Mouse (Mus musculus) kidney, adult 2 months (tissue): Measurements from ENCODE around the gene Bst2. TPM values are rescaled to one million over a fixed set of nuclear protein-coding genes. Genes with fewer than 3 reads are reported as not detected.

Experiments used
- DNase-seq: peaks from one replicate; pipeline ENCODE4 v3.0.0; 2021
- H3K27ac ChIP-seq: fragments of 200-500 bp; 2 replicates; pipeline ENCODE4 v1.5.1; 2012; ENCODE audit warnings: low read depth, low read length, control low read depth, inconsistent platforms; ENCODE audit not compliant: insufficient read depth
- H3K27me3 ChIP-seq: fragments of 200-500 bp; replicated peaks from 2 replicates; pipeline ENCODE4 v1.6.1; 2012; ENCODE audit warnings: mild to moderate bottlenecking, moderate library complexity, low read length, inconsistent platforms; ENCODE audit not compliant: control insufficient read depth, insufficient read depth
- H3K36me3 ChIP-seq: fragments of 200-500 bp; 2 replicates; pipeline ENCODE4 v1.6.1; 2012; ENCODE audit warnings: mild to moderate bottlenecking, moderate library complexity, low read length, inconsistent platforms; ENCODE audit not compliant: control insufficient read depth, insufficient read depth
- H3K4me1 ChIP-seq: fragments of 200-500 bp; 2 replicates; pipeline ENCODE4 v1.6.1; 2011; ENCODE audit warnings: low read length; ENCODE audit not compliant: control insufficient read depth, insufficient read depth
- H3K4me3 ChIP-seq: fragments of 200-500 bp; 2 replicates; pipeline ENCODE4 v1.5.1; 2011; ENCODE audit warnings: mild to moderate bottlenecking, low read depth, low read length, control low read depth; ENCODE audit not compliant: insufficient read depth
- CTCF ChIP-seq: fragments of 200-500 bp; conservative IDR thresholded peaks from 2 replicates; pipeline ENCODE4 v1.5.1; 2011; ENCODE audit warnings: low read depth, mild to moderate bottlenecking, control low read depth, low read length, moderate library complexity, mixed read lengths; ENCODE audit not compliant: insufficient read depth, insufficient read length
- POLR2A ChIP-seq: fragments of 200-500 bp; IDR thresholded peaks from one replicate; pipeline ENCODE4 v1.6.1; 2011; ENCODE audit warnings: low read depth, low read length, control low read depth
- WGBS: fragments of 180-500 bp; shearing (Covaris S2); methylation state at CpG from one replicate; pipeline ENCODE4 v1.1.7; 2018; 5-methylcytosine and 5-hydroxymethylcytosine counted together
- polyA plus RNA-seq: library from polyadenylated mRNA; depleted of rRNA; stranded (reverse); fragments of >200 nt; gene quantifications from 2 replicates; pipeline ENCODE4 v1.2.3, GENCODE M21; 2012

Bst2 gene
- polyA plus RNA-seq, 1 experiment: 184 TPM

GRCm38 (mm10) chr8:71547590-71547989, 10.3 kb upstream of the Bst2 start:
- Histone ChIP-seq H3K4me3 (no peak overlapping the region), H3K27ac (no peak overlapping the region), H3K4me1 (peaks cover 8% of the 10 kb centered on the region; the same call in 1 of the 2 replicates), H3K27me3 (no peaks in the 10 kb centered on the region), H3K36me3 (peaks cover 1% of the 10 kb centered on the region)
- WGBS: 90% methylated on average over 7 of the region's 7 CpGs
- no peak for DNase-seq
- TF ChIP-seq CTCF (no peak), POLR2A (no peak)

GRCm38 (mm10) chr8:71545053-71545452, 7.8 kb upstream of the Bst2 start:
- 93% methylated on average over 11 of the region's 11 CpGs for WGBS
- no peak overlapping the region for H3K4me3 ChIP-seq
- H3K27me3 ChIP-seq: no peaks in the 10 kb centered on the region
- peaks cover 8% of the 10 kb centered on the region; the same call in 1 of the 2 replicates for H3K4me1 ChIP-seq
- H3K36me3 ChIP-seq: peaks cover 1% of the 10 kb centered on the region
- H3K27ac ChIP-seq: no peak overlapping the region
- DNase-seq: no peak
- no peak for TF ChIP-seq POLR2A
- TF ChIP-seq CTCF: no peak

GRCm38 (mm10) chr8:71543755-71544154, 6.5 kb upstream of the Bst2 start:
- H3K27me3 ChIP-seq: no peaks in the 10 kb centered on the region
- TF ChIP-seq CTCF (no peak), POLR2A (no peak)
- no peak overlapping the region for H3K27ac ChIP-seq
- H3K36me3 ChIP-seq: peaks cover 1% of the 10 kb centered on the region
- peaks cover 8% of the 10 kb centered on the region; the same call in 1 of the 2 replicates for H3K4me1 ChIP-seq
- DNase-seq: no peak
- 70% methylated on average over 9 of the region's 9 CpGs for WGBS
- H3K4me3 ChIP-seq: peak overlapping the region; percentile 72

GRCm38 (mm10) chr8:71542632-71543343, 5.5 kb upstream of the Bst2 start, which contains the start of gene Mvb12a:
TSS of gene Mvb12a (plus strand) at chr8:71542922.
- peak; percentile 100 for DNase-seq
- no peak for TF ChIP-seq CTCF
- peak; percentile 28 for TF ChIP-seq POLR2A
- peak within 1 kb of the TSS; percentile 72 for H3K4me3 ChIP-seq
- 1% methylated on average over 54 of the region's 55 CpGs for WGBS
- H3K4me1 ChIP-seq: peaks cover 12% of the 10 kb centered on the region; the same call in 1 of the 2 replicates
- no peaks in the 10 kb centered on the region for H3K27me3 ChIP-seq
- peaks cover 1% of the 10 kb centered on the region; the same call in 1 of the 2 replicates for H3K36me3 ChIP-seq
- H3K27ac ChIP-seq: peak within 1 kb of the TSS; percentile 85

GRCm38 (mm10) chr8:71535663-71536062, 1.6 kb downstream of the Bst2 start:
- WGBS: 87% methylated on average over 5 of the region's 5 CpGs
- no peak overlapping the region for H3K27ac ChIP-seq
- TF ChIP-seq CTCF (no peak), POLR2A (no peak)

DNA sequence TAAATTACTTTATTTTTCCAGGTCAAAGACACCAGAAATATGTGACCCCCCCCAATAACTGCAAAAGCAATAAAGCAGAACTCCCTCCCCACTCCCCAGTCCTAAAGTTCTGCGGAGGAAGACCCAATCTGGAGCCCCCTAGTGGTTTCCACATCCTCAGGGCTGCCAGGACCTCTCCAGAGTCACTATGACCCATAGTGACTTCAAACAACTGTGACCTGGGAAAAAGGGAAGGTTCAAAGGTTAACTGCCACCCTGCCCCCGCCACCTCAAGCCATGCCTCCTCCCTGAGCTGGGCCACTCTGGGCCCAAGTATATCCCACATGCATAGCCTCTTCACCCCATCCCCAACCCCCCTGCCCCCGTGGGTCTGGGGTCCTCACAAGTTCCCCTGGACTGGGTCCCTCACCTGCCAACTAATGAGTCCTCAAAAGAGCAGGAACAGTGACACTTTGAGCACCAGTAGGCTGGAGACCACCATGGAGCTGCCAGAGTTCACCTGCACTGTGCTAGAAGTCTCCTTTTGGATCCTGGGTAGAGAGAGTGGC, 2.9 kb downstream of the Bst2 start:
- H3K27me3 ChIP-seq: no peaks in the 10 kb centered on the region
- peak; percentile 28; the same call in 1 of the 2 replicates for TF ChIP-seq CTCF
- TF ChIP-seq POLR2A: no peak
- 51% methylated on average over 3 of the region's 3 CpGs for WGBS

More at GRCm38 (mm10) chr8:71535663-71536062, 1.6 kb downstream of the Bst2 start:
- no peak for DNase-seq
- Histone ChIP-seq H3K4me1 (0 out of 2 replicates have a peak, but pooled peaks cover 4% of the 10 kb centered on the region), H3K36me3 (no peaks in the 10 kb centered on the region), H3K4me3 (peak overlapping the region; percentile 40; the same call in 1 of the 2 replicates), H3K27me3 (no peaks in the 10 kb centered on the region)

More for the DNA sequence above, 2.9 kb downstream of the Bst2 start:
- no peak for DNase-seq
- 0 out of 2 replicates have a peak, but pooled peaks cover 4% of the 10 kb centered on the region for H3K4me1 ChIP-seq
- H3K27ac ChIP-seq: no peak overlapping the region
- H3K4me3 ChIP-seq: no peak overlapping the region
- no peaks in the 10 kb centered on the region for H3K36me3 ChIP-seq
